Mouse (Mus musculus) hematopoietic stem cell, adult 5-6 weeks (primary cell): ENCODE measurements at regions not wholly inside any gene's neighbourhood (a gene's known extent, or its start where the extent isn't known, plus 50 kb on each side); places are given as distances from the start of the nearest gene placed in this dataset.
"Not testable (repeated sequence)": the region's sequence is repeated elsewhere in the genome, so short reads cannot be mapped to it uniquely, and the experiment has no call there.

Source experiments
- ATAC-seq, 2 experiments: fragments of 125-278 bp in 1 of 2; replicated peaks in 1 of 2; 2 replicates each; pipeline ENCODE4 v1.8.0; 2016 to 2017; ENCODE audit warnings: inconsistent platforms in 2 of 2, mild to moderate bottlenecking in 2 of 2, moderate number of reproducible peaks in 2 of 2, low read depth in 1 of 2, moderate TSS enrichment in 1 of 2; ENCODE audit not compliant: low FRiP score in 2 of 2, poor library complexity in 2 of 2, severe bottlenecking in 2 of 2, insufficient read depth in 1 of 2, low TSS enrichment in 1 of 2

DNA sequence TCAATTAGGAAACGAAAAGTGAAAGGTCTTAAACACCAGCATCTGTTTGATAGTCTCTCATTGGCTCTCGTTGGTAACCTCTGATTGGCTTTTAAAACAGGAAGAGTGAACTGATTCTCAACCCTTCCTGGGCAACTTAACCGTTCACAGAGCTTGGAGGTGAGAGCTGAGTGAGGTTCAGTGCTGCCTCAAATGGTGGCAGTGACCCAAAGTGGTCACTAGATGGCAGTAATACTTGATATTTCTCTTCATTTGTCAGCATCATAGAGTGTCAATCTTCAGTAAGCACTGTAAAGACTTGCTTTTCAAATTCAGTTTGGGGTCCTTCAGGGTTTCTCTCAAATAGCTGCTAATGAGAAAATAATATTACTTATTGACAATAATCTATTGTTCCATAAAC is 321.8 kb upstream of the Gdi2 start:
- peak in 1 of 2 experiments; percentile 39; a peak in 1 of 4 replicates for ATAC-seq

DNA sequence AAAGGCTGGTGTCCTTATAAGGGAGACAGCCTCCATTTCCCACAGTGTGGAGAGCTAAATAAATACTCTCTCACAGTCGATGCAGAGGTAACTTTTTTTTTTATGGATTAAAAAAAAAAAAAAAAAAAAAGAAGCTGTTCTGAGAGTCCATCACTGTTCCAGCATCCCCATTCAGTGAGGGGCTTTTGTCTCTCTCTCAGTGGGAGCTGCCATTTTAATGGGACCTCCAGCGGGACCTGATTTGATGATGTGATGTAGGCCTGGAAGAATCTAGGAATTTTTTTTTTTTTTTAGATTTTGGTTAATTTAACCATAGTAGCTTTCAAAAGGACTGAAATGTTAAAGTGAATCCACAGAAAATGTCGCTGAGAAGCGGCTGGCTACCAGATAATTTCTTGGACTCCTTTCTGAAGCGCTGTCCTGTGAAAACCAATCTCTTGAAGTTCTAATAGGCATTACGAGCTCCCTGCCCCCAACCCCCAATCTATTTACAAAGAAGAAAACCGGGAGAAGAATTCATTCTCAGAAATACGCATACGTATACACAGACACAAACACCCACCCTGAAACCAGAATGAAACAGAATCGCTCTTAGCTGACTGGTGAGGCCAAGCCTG is 316.8 kb upstream of the Gdi2 start:
- ATAC-seq = not testable (repeated sequence)

DNA sequence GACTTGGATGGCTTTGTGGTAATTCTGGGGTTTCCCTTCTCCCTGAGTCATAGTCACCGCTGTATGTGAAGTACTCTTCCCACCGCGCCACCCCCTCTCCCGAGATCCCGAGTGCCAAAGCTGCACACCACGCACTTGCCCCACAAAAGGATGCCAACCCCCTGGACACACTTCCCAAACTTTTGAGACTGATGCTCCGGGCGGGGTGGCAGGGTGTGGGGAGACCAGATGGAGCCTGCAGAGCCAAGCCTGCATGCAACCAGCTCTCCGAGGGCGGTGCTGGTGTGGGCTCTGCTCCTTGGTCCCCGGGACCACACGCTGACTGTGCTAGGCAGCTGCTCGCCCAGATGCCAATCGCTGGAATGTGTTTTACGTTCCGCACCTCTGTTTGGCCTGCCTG is 316.2 kb upstream of the Gdi2 start:
- ATAC-seq = no peak

DNA sequence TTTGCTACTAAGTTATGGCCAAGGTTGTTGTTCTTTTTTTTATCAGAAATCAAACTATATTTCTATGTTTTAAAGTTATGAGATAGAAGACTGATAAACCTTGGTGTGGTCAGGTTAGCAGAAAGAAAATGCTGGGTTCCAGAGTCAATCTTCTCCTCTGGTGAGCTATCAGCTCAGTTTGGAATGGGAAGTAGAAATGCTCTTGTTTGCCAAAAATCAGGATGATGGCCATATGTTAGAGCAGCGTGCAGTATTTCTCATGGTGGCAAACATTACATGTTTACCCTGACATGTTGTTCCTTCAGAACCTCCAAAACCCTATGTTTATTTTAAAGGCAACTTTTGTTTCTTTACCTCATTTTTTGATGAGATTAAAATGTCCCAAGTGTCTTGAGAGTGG is 279.5 kb upstream of the Gdi2 start:
- no peak for ATAC-seq

GRCm38 (mm10) chr13:3276130-3276529 is 261.7 kb upstream of the Gdi2 start:
- peak; percentile 81 to 91 for ATAC-seq
